Mouse (Mus musculus) E14TG2a.4 (cell line): ENCODE results near the gene Ablim1.

Source experiments
- CTCF ChIP-seq: conservative IDR thresholded peaks from 2 replicates; pipeline ENCODE4 v1.5.1; 2014; ENCODE audit warnings: low read length
- POU5F1 ChIP-seq: IDR thresholded peaks from 2 replicates; pipeline ENCODE4 v1.6.1; 2014; ENCODE audit warnings: low read length, borderline replicate concordance

DNA sequence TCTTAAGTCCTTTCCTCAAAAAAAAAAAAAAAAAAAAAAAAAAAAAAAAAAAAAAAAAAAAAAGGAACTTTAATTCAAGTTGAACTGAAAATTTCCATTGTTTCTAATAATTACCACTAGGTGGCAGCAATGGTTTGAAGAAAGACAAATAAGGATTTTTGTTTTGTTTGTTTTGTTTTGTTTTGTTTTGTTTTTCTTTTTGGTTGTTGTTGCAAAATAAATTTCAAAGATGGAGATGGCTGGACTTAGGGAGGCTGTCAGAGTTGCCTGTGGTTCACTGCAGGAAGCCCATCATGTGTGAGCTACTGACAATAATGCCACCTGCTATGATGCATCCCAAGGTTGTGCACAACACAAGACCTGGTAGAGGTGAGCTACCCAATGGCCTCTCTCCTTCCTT is 176.7 kb downstream of the Ablim1 start:
- TF ChIP-seq CTCF (peak; percentile 45), POU5F1 (no peak)
